Mouse (Mus musculus) forebrain, embryonic 12.5 days (tissue): ENCODE measurements at regions not wholly inside any gene's neighbourhood (a gene's known extent, or its start where the extent isn't known, plus 50 kb on each side); places are given as distances from the start of the nearest gene placed in this dataset.

Source experiments
- ATAC-seq: fragments of 200-750 bp; cut with Nextera tagmentation; 2 replicates; pipeline ENCODE4 v1.8.0; 2017; ENCODE audit warnings: moderate TSS enrichment; ENCODE audit not compliant: low FRiP score
- H3K27ac ChIP-seq: fragments of 300-500 bp; sonication (generic); 2 replicates; pipeline ENCODE4 v1.5.1; 2016; ENCODE audit warnings: mild to moderate bottlenecking
- H3K27me3 ChIP-seq: fragments of 300-500 bp; sonication (generic); 2 replicates; pipeline ENCODE4 v1.6.1; 2016; ENCODE audit warnings: mild to moderate bottlenecking
- H3K36me3 ChIP-seq: fragments of 300-500 bp; sonication (generic); replicated peaks from 2 replicates; pipeline ENCODE4 v1.6.1; 2016; ENCODE audit warnings: mild to moderate bottlenecking
- H3K4me1 ChIP-seq: fragments of 300-500 bp; sonication (generic); 2 replicates; pipeline ENCODE4 v1.6.1; 2016
- H3K4me2 ChIP-seq: fragments of 300-500 bp; sonication (generic); 2 replicates; pipeline ENCODE4 v1.6.1; 2016; ENCODE audit warnings: mild to moderate bottlenecking, moderate library complexity
- H3K4me3 ChIP-seq: fragments of 300-500 bp; sonication (generic); replicated peaks from 2 replicates; pipeline ENCODE4 v1.5.1; 2016; ENCODE audit warnings: mild to moderate bottlenecking
- H3K9ac ChIP-seq: fragments of 300-500 bp; sonication (generic); 2 replicates; pipeline ENCODE4 v1.6.1; 2016; ENCODE audit warnings: mild to moderate bottlenecking
- H3K9me3 ChIP-seq: fragments of 300-500 bp; sonication (generic); 2 replicates; pipeline ENCODE4 v1.6.1; 2016
- WGBS: fragments of 180-500 bp; shearing (Covaris S2); methylation state at CpG from one replicate; pipeline ENCODE4 v1.1.7; 2016; 5-methylcytosine and 5-hydroxymethylcytosine counted together

- Histone ChIP-seq H3K9ac (no peak overlapping the region), H3K4me1 (no peaks in the 10 kb centered on the region), H3K36me3 (no peaks in the 10 kb centered on the region), H3K27me3 (no peaks in the 10 kb centered on the region), H3K27ac (no peak overlapping the region), H3K9me3 (no peaks in the 10 kb centered on the region), H3K4me2 (no peak overlapping the region), H3K4me3 (no peak overlapping the region)
- 87% methylated on average over 6 of the region's 6 CpGs for WGBS
- no peak for ATAC-seq
Observed at GRCm38 (mm10) chrX:85329474-85330225, 80.2 kb downstream of the Fthl17a start.

- Histone ChIP-seq H3K4me3 (no peak overlapping the region), H3K9ac (no peak overlapping the region), H3K9me3 (no peaks in the 10 kb centered on the region), H3K4me2 (no peak overlapping the region), H3K4me1 (no peaks in the 10 kb centered on the region), H3K27ac (no peak overlapping the region), H3K36me3 (no peaks in the 10 kb centered on the region), H3K27me3 (no peaks in the 10 kb centered on the region)
- WGBS, result 34% methylated on average over 3 of the region's 3 CpGs
- peak; percentile 57; the same call in 1 of the 2 replicates for ATAC-seq
Observed at GRCm38 (mm10) chrX:85343517-85343916, 94.0 kb downstream of the Fthl17a start.

GRCm38 (mm10) chrX:85375296-85375695 is 125.8 kb downstream of the Fthl17a start:
- ATAC-seq, result no peak
- Histone ChIP-seq H3K36me3 (no peaks in the 10 kb centered on the region), H3K9me3 (no peaks in the 10 kb centered on the region), H3K9ac (no peak overlapping the region), H3K4me3 (no peak overlapping the region), H3K4me2 (no peak overlapping the region), H3K27me3 (no peaks in the 10 kb centered on the region), H3K27ac (no peak overlapping the region), H3K4me1 (no peaks in the 10 kb centered on the region)
- WGBS, result 58% methylated on average over 3 of the region's 3 CpGs

- WGBS, result 97% methylated on average over 2 of the region's 2 CpGs
- ATAC-seq, result no peak
- H3K9me3 ChIP-seq, result no peaks in the 10 kb centered on the region
Observed at GRCm38 (mm10) chrX:85384452-85384851, 135.0 kb downstream of the Fthl17a start.

More at GRCm38 (mm10) chrX:85384452-85384851, 135.0 kb downstream of the Fthl17a start:
- H3K27ac ChIP-seq, result no peak overlapping the region
- H3K4me1 ChIP-seq, result no peaks in the 10 kb centered on the region
- H3K9ac ChIP-seq, result no peak overlapping the region
- H3K36me3 ChIP-seq, result no peaks in the 10 kb centered on the region
- H3K4me2 ChIP-seq, result no peak overlapping the region
- no peak overlapping the region for H3K4me3 ChIP-seq
- no peaks in the 10 kb centered on the region for H3K27me3 ChIP-seq
